Mouse (Mus musculus) bone marrow macrophage, adult 2 months (primary cell): ENCODE results near the gene Sec14l5. TPM values are rescaled to one million over a fixed set of nuclear protein-coding genes. Genes with fewer than 3 reads are reported as not detected.

Experiments
- H3K27ac ChIP-seq: 2 replicates; pipeline ENCODE4 v1.5.1; 2012; ENCODE audit warnings: low read depth, low read length; ENCODE audit not compliant: insufficient read depth
- H3K4me1 ChIP-seq: 2 replicates; pipeline ENCODE4 v1.6.1; 2012; ENCODE audit warnings: low read length; ENCODE audit not compliant: control insufficient read depth, insufficient read depth
- H3K4me3 ChIP-seq: 2 replicates; pipeline ENCODE4 v1.5.1; 2012; ENCODE audit warnings: mild to moderate bottlenecking, low read length, moderate library complexity; ENCODE audit not compliant: insufficient read depth
- CTCF ChIP-seq: IDR thresholded peaks from 2 replicates; pipeline ENCODE4 v1.5.1; 2012; ENCODE audit warnings: low read depth, mild to moderate bottlenecking, low read length, moderate library complexity
- POLR2A ChIP-seq: IDR thresholded peaks from 2 replicates; pipeline ENCODE4 v1.6.1; 2012; ENCODE audit warnings: mild to moderate bottlenecking, low read depth, low read length, borderline replicate concordance
- polyA plus RNA-seq: library from polyadenylated mRNA; stranded (reverse); fragments of >200 nt; gene quantifications from 2 replicates; pipeline ENCODE4 v1.2.4, GENCODE M21; 2012; ENCODE audit not compliant: missing spikeins, insufficient read depth, insufficient read length

The Sec14l5 gene
- polyA plus RNA-seq, 1 experiment = not detected

DNA sequence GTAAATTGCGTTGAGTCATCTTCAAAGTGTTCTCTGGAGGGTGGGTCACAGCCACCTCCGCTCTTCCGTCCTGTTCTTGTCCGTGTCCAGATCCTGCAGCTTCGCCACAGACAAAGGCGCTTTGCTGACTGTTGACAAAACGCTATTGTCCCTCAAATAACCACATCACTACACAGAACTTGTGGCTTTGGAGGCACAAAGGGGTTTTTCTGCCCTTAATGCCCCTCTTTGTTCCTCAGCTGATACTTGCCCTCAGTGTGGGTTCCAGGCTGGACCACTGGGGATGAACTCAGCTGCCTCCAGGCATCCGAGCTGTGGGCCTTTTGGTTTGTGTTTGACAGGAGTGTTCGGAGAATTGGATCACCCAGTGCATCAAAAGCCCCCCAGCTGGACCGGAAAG is 3.6 kb downstream of the Sec14l5 start:
- TF ChIP-seq POLR2A (no peak), CTCF (no peak)
- H3K27ac ChIP-seq = no peak overlapping the region
- no peak overlapping the region for H3K4me3 ChIP-seq
- no peaks in the 10 kb centered on the region; the same call in 1 of the 2 replicates for H3K4me1 ChIP-seq

DNA sequence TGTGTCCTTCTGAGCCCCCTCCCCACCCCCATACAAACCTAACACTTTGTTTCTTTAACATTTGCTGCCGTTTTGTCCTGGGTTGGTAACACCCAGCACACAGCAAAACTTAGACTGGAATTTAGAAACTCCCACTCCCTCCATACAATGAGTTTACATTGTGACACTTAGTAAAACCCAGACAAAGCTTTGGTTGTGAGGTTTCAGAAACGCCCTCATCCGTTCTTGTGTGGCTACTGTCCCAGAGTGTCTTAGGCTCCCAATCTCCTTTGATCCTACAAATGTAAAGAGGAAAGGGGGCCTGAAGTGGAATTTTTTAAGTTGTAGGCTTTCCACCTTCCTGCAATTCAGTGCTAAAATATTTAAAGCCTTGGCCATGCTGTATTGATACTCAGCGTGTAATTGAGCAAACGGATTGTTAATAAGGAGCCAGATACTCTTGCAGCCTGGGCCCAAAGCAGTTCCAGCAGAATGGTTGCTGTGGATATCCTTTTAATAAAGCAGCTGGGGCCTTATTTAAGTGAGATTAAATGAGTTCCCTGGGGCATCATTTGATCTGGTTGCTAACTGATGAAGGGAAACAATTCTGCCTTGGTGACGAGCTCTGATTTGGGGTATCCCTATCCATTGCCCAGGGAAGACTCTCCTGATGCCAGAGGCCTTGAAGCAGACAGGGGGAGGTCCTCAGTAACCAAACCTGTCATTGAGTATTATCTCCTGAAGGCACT is 6.6 kb downstream of the Sec14l5 start:
- no peak overlapping the region for H3K4me3 ChIP-seq
- no peak overlapping the region for H3K27ac ChIP-seq
- H3K4me1 ChIP-seq = no peaks in the 10 kb centered on the region
- TF ChIP-seq CTCF (no peak), POLR2A (no peak)

DNA sequence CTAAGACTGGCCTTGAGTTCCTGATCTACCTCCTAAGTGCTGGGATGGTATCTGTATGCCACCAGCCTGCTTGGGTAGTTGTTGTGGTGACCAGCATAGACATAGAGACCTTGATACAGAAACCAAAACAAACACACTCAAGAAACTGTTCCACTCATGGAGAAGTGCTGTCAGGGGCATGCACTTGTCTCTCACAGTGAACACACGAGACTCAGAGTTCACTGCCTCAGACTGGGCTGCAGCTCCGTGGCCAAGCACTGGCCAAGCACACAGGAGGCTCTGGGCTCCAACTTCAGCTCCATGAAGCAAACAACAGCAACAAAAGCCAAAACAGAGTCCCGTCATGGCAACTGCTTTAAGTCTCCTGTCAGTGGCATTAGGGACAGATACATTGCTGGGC is 8.1 kb downstream of the Sec14l5 start:
- Histone ChIP-seq H3K27ac (no peak overlapping the region), H3K4me1 (no peaks in the 10 kb centered on the region), H3K4me3 (no peak overlapping the region)
- TF ChIP-seq POLR2A (no peak), CTCF (no peak)

- Histone ChIP-seq H3K27ac (no peak overlapping the region), H3K4me3 (no peak overlapping the region), H3K4me1 (no peaks in the 10 kb centered on the region)
- TF ChIP-seq CTCF = no peak
- TF ChIP-seq POLR2A = no peak
These were observed 9.6 kb downstream of the Sec14l5 start for GRCm38 (mm10) chr16:5156495-5156894.

DNA sequence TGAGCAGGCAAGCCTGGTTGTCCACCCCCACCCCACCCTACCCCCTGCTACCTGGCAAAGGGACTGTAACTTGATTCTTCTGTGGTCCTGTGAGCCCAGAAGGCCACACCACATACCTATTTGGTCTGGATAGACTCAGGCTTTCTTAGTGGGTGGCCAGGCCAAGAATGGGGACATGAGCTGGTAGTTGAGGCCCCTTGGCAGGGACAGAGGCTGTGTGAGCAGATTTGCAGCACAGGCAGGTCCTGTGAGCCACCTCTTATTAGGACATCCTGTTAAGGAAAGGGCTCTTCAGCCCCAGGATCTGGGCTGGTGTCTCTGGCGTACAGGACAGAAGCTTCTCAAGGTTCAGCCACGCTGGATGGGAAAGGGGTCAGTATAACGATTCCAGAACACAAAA is 10.2 kb downstream of the Sec14l5 start:
- H3K4me3 ChIP-seq = no peak overlapping the region
- H3K27ac ChIP-seq = no peak overlapping the region
- H3K4me1 ChIP-seq = no peaks in the 10 kb centered on the region
- no peak for TF ChIP-seq POLR2A
- no peak for TF ChIP-seq CTCF

- TF ChIP-seq POLR2A (no peak), CTCF (no peak)
- H3K4me3 ChIP-seq = no peak overlapping the region
- H3K4me1 ChIP-seq = peaks cover 2% of the 10 kb centered on the region; the same call in 1 of the 2 replicates
- no peak overlapping the region for H3K27ac ChIP-seq
These were observed 12.3 kb downstream of the Sec14l5 start for GRCm38 (mm10) chr16:5159248-5159647.

DNA sequence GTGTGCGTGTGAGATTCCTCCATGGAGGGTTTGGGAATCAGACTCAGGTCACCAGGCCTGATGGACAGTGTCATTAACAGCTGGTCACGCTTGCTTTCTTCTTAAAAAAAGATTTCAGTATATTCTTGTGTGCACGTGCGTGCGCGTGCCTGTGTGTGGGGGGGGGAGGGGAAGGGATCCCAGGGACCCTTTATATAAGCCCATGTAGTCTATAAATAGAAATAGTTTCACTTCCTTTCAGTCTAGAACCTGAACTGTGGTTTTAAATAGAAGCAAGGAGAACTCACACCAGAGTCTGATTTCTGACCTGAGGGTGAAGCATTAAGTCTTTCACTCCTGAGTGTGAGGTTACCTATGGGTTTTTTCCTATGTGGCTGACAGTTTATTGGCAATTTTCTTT is 17.4 kb downstream of the Sec14l5 start:
- no peak overlapping the region for H3K4me3 ChIP-seq
- peaks cover 18% of the 10 kb centered on the region for H3K4me1 ChIP-seq
- no peak for TF ChIP-seq CTCF
- TF ChIP-seq POLR2A = no peak
- H3K27ac ChIP-seq = no peak overlapping the region

DNA sequence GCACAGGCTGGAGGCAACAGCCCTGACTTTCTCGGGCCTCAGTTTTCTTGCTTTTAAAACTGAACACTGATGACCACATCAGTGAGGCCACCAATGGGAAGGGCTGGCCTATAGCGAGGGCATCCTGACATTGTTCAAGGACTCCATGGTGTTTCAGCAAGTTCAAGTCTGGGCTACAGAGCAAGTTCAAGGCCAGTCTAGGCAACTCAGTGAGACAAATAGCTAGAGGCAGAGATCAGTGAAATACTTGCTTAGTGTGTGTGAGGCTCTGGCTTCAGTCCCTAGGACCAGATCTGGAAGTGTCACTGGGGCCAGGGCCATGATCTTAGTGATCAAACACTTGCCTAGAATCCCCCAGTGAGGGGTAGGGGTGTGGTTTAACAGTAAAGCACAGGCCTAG is 21.1 kb downstream of the Sec14l5 start:
- Histone ChIP-seq H3K27ac (no peak overlapping the region), H3K4me3 (no peak overlapping the region), H3K4me1 (peaks cover 21% of the 10 kb centered on the region)
- TF ChIP-seq CTCF = no peak
- TF ChIP-seq POLR2A = no peak

DNA sequence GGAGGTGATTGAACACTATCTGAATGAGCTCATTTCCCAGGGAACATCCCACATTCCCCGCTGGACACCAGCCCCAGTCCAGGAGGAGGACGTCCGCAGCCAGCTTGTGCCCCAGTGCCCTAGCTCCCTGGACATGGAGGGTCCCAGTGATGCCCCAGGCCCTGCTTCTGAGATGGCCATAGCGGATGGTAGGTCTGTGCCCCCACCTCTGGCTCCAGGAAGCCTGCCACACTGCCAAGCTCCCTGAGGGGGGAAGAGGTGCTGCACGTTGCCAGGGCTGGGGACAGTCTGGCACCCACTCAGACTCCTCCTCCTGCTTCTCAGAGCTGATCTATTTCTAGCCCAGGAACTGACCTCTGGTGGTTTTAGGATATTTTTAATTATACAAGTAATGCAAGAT is 21.9 kb downstream of the Sec14l5 start:
- no peak for TF ChIP-seq CTCF
- H3K4me3 ChIP-seq = no peak overlapping the region
- H3K4me1 ChIP-seq = peaks cover 21% of the 10 kb centered on the region
- no peak overlapping the region for H3K27ac ChIP-seq

GRCm38 (mm10) chr16:5172636-5173035 is 25.7 kb downstream of the Sec14l5 start:
- Histone ChIP-seq H3K27ac (no peak overlapping the region), H3K4me1 (peaks cover 13% of the 10 kb centered on the region), H3K4me3 (no peak overlapping the region)
- TF ChIP-seq POLR2A = no peak
- no peak for TF ChIP-seq CTCF
